Mouse (Mus musculus) liver, embryonic 13.5 days (tissue): ENCODE results near the gene Poln. TPM values are rescaled to one million over a fixed set of nuclear protein-coding genes. Genes with fewer than 3 reads are reported as not detected.

ENCODE experiments used
- ATAC-seq: fragments of 200-750 bp; cut with Nextera tagmentation; 2 replicates; pipeline ENCODE4 v1.8.0; 2017; ENCODE audit warnings: low read depth, mild to moderate bottlenecking, moderate number of reproducible peaks, moderate library complexity
- DNase-seq: peaks from one replicate; pipeline ENCODE4 v3.0.0; 2022
- H3K27ac ChIP-seq: fragments of 300-500 bp; sonication (generic); 2 replicates; pipeline ENCODE4 v1.5.1; 2015; ENCODE audit warnings: moderate library complexity, mild to moderate bottlenecking, inconsistent platforms
- H3K27me3 ChIP-seq: fragments of 300-500 bp; sonication (generic); 2 replicates; pipeline ENCODE4 v1.6.1; 2015; ENCODE audit warnings: mild to moderate bottlenecking, inconsistent platforms
- H3K36me3 ChIP-seq: fragments of 300-500 bp; sonication (generic); 2 replicates; pipeline ENCODE4 v1.6.1; 2015; ENCODE audit warnings: mild to moderate bottlenecking, inconsistent platforms
- H3K4me1 ChIP-seq: fragments of 300-500 bp; sonication (generic); replicated peaks from 2 replicates; pipeline ENCODE4 v1.6.1; 2015; ENCODE audit warnings: inconsistent platforms
- H3K4me2 ChIP-seq: fragments of 300-500 bp; sonication (generic); 2 replicates; pipeline ENCODE4 v1.6.1; 2015; ENCODE audit warnings: inconsistent platforms, mild to moderate bottlenecking, moderate library complexity
- H3K4me3 ChIP-seq: fragments of 300-500 bp; sonication (generic); replicated peaks from 2 replicates; pipeline ENCODE4 v1.5.1; 2015; ENCODE audit warnings: mild to moderate bottlenecking, inconsistent platforms
- H3K9ac ChIP-seq: fragments of 300-500 bp; sonication (generic); 2 replicates; pipeline ENCODE4 v1.6.1; 2015; ENCODE audit warnings: mild to moderate bottlenecking, inconsistent platforms
- H3K9me3 ChIP-seq: fragments of 300-500 bp; sonication (generic); replicated peaks from 2 replicates; pipeline ENCODE4 v1.6.1; 2016; ENCODE audit warnings: inconsistent platforms
- WGBS: fragments of 180-500 bp; shearing (Covaris S2); methylation state at CpG from one replicate; pipeline ENCODE4 v1.1.7; 2015; ENCODE audit not compliant: insufficient replicate concordance; 5-methylcytosine and 5-hydroxymethylcytosine counted together
- polyA plus RNA-seq: library from polyadenylated mRNA; unstranded; fragments of >200 nt; fragmentation: Nextera tagmentation; extraction: Ambion mirVana; gene quantifications from 2 replicates; pipeline ENCODE4 v1.2.1, GENCODE M21; 2015

Gene Poln
- polyA plus RNA-seq, 1 experiment from 2014 or later, result 0.97 TPM

DNA sequence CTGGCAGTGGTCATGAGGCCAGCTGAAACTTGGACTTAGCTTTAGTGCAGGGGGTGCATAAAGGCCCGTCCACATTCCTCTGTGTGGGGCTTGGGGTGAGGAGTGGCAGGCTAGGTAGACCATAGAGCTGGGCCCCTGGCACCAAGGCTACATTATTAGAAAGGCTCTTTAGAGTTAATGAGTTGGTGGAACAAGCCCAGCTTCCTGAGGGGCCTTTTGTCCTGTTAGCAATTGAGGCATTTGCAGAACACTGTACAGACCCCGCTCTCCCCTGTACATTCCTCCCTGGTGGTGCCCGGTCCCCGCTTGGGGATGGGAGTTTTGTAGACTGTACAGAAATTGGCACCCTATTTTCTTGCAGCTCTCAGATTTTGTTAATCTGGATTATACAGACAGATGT is 166.6 kb downstream of the Poln start:
- no peaks in the 10 kb centered on the region for H3K9me3 ChIP-seq
- H3K4me2 ChIP-seq, result no peak overlapping the region
- no peaks in the 10 kb centered on the region for H3K36me3 ChIP-seq
- no peak overlapping the region for H3K4me3 ChIP-seq
- H3K9ac ChIP-seq, result no peak overlapping the region
- DNase-seq, result no peak
- no peak overlapping the region for H3K27ac ChIP-seq
- no peak for ATAC-seq
- peaks cover 29% of the 10 kb centered on the region for H3K27me3 ChIP-seq
- WGBS, result 75% methylated on average over 4 of the region's 4 CpGs
- H3K4me1 ChIP-seq, result no peaks in the 10 kb centered on the region

- Histone ChIP-seq H3K9ac (no peak overlapping the region), H3K4me3 (no peak overlapping the region), H3K27ac (no peak overlapping the region), H3K27me3 (peaks cover 41% of the 10 kb centered on the region), H3K9me3 (no peaks in the 10 kb centered on the region), H3K4me1 (peaks cover 6% of the 10 kb centered on the region), H3K36me3 (no peaks in the 10 kb centered on the region), H3K4me2 (no peak overlapping the region)
- ATAC-seq (no peak), DNase-seq (no peak)
- WGBS, result 92% methylated on average over 1 of the region's 1 CpGs
Observed at GRCm38 (mm10) chr5:34001401-34001800, 167.8 kb downstream of the Poln start.

DNA sequence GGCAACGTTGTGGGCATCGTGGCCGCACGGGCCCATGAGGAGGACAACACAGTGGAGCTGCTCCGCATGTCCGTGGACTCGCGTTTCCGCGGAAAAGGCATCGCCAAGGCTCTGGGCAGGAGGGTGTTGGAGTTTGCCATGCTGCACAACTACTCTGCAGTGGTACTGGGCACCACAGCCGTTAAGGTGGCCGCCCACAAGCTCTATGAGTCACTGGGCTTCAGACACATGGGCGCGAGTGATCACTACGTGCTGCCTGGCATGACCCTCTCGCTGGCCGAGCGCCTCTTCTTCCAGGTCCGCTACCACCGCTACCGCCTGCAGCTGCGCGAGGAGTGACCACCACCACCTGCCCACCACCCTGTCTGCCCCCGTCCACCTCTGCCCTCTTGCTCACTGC is 168.4 kb downstream of the Poln start:
- Histone ChIP-seq H3K9ac (no peak overlapping the region), H3K27ac (no peak overlapping the region), H3K27me3 (peaks cover 47% of the 10 kb centered on the region), H3K4me1 (peaks cover 8% of the 10 kb centered on the region), H3K4me2 (no peak overlapping the region), H3K9me3 (no peaks in the 10 kb centered on the region), H3K4me3 (no peak overlapping the region), H3K36me3 (no peaks in the 10 kb centered on the region)
- 87% methylated on average over 25 of the region's 25 CpGs for WGBS
- ATAC-seq, result no peak
- DNase-seq, result no peak

DNA sequence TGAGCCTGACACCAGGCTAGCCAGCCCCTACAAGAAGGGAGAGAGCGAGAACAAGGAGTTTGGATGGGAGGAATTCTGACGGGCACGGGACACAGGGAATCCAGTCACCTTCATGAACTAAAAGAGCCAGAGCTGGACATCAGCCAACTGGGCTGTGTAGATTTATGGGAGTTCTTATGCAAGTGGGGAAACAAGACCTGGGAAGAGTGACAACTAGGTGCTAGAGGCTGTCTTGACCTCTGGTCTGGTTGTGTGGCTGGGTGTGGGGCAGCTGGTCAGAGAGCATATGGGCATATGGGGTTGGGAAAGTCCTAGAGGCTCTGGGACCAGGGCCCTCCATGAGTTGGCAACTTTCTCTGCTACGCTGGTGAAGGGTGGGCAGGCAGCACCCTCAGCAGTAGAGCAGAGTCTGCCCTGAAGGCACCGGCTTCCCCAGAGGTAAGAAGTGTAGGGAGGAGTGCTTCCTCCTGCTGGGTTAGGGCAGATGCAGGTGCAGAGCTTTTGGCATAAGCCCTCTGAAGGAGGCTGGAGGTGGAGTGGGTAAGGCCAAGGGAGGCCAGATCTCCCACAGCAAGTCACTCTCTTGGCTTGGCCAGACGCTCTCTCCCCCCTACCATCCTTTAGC is 169.7 kb downstream of the Poln start:
- no peak overlapping the region for H3K27ac ChIP-seq
- H3K4me3 ChIP-seq, result no peak overlapping the region
- no peak overlapping the region for H3K9ac ChIP-seq
- no peak overlapping the region for H3K4me2 ChIP-seq
- WGBS, result 60% methylated on average over 6 of the region's 6 CpGs
- no peaks in the 10 kb centered on the region for H3K9me3 ChIP-seq
- no peak for DNase-seq
- no peak for ATAC-seq
- no peaks in the 10 kb centered on the region for H3K36me3 ChIP-seq
- H3K4me1 ChIP-seq, result peaks cover 11% of the 10 kb centered on the region
- H3K27me3 ChIP-seq, result peaks cover 59% of the 10 kb centered on the region

DNA sequence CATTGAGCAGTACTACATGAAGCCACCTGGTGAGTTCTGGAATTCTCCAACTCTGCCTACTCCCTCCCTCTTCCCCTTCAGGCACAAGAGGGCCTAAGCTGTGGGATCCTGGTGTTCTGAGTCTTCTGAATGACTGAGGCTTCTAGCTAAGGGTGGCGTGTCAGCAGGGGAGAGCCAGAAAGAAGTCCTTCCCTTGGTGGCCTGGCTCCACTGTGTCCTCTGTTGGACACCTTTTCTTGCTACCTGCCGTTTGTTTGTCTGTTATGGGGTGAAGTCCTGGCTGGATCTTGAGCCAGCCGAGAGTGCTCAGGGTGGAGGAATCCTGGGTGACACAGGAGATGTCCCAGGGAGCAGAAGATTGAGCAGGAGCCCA is 170.8 kb downstream of the Poln start:
- H3K9me3 ChIP-seq, result no peaks in the 10 kb centered on the region
- H3K36me3 ChIP-seq, result no peaks in the 10 kb centered on the region
- no peak overlapping the region for H3K4me3 ChIP-seq
- DNase-seq (no peak), ATAC-seq (no peak)
- H3K4me2 ChIP-seq, result no peak overlapping the region
- no peak overlapping the region for H3K9ac ChIP-seq
- peaks cover 67% of the 10 kb centered on the region for H3K27me3 ChIP-seq
- H3K27ac ChIP-seq, result no peak overlapping the region
- WGBS, result 59% methylated on average over 3 of the region's 3 CpGs
- peaks cover 11% of the 10 kb centered on the region for H3K4me1 ChIP-seq

DNA sequence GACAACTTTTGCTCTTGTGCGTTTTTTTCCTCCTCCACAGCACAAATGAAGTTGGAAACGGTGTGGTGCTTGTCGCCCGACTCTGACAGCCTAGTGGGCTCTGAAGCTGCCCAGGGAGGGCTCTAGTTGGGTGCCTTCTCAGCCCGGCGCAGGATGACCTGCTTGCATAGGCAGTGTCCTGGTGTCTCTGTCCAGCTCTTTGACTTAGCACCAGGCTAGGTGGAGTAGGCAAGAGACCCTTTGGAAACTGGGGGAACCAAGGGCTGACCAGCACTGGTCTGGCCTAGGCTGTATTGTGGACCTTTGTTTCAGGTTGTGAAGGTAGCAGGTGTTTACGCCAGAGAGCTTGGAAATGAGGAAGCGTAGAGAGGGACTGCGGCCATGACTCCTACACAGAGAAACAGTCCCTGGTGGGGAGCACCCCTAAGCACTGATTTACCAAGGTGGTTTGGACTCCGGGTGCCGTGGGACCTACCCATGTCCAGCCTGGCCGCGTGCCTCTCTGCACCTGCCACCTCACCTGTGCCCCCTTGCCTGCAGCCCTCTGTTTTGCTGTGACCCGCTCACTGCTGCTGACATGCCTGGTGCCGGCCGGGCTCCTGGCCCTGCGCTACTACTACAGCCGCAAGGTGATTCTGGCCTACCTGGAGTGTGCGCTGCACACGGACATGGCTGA is 171.3 kb downstream of the Poln start:
- Histone ChIP-seq H3K4me3 (0 out of 2 replicates have a peak overlapping the region, but pooled peaks have one; percentile 54), H3K9me3 (no peaks in the 10 kb centered on the region), H3K4me1 (peaks cover 11% of the 10 kb centered on the region), H3K4me2 (peak overlapping the region; percentile 71; the same call in 1 of the 2 replicates), H3K27ac (no peak overlapping the region), H3K9ac (no peak overlapping the region), H3K27me3 (peaks cover 67% of the 10 kb centered on the region), H3K36me3 (no peaks in the 10 kb centered on the region)
- 56% methylated on average over 20 of the region's 20 CpGs for WGBS
- no peak for DNase-seq
- no peak for ATAC-seq

DNA sequence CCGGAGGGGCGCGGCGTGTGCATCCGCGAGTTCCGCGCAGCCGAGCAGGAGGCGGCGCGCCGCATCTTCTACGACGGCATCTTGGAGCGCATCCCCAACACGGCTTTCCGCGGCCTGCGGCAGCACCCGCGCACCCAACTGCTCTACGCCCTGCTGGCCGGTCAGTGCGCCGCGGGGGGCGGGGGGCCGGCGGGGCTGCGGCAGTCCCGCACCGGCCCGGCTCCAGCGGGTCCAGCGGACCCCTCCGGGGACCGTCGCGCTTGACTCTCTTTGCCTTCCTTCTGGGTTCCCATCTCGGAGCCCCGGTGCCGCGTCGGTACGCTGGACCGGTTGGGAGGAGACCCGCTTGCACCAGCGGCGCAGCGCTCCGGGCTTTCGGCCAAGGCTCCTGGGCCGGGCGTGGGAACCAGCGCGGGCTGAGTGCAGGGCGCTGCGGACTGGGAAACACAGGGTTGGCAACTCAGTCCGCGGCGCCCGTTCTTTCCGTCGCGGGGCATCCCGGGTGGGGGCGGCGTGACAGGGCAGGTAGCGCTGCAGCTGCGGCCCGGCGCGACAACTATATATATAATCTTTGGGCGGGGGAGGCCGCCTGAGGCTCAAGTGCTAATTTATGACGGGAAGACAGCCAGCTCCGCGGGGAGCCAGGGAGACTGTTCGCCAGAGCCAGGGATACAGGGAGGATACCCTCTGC is 172.1 kb downstream of the Poln start:
- no peak overlapping the region for H3K9ac ChIP-seq
- no peak overlapping the region for H3K27ac ChIP-seq
- H3K4me1 ChIP-seq, result peaks cover 11% of the 10 kb centered on the region
- 2% methylated on average over 80 of the region's 80 CpGs for WGBS
- no peaks in the 10 kb centered on the region for H3K36me3 ChIP-seq
- peaks cover 67% of the 10 kb centered on the region for H3K27me3 ChIP-seq
- DNase-seq (no peak), ATAC-seq (no peak)
- peak overlapping the region; percentile 54 for H3K4me3 ChIP-seq
- H3K4me2 ChIP-seq, result peak overlapping the region; percentile 71
- no peaks in the 10 kb centered on the region for H3K9me3 ChIP-seq

GRCm38 (mm10) chr5:33996694-33997045 is 172.6 kb downstream of the Poln start:
- under 1% methylated on average over 55 of the region's 55 CpGs for WGBS
- Histone ChIP-seq H3K27me3 (peaks cover 67% of the 10 kb centered on the region), H3K27ac (no peak overlapping the region), H3K4me3 (peak overlapping the region; percentile 54), H3K4me2 (peak overlapping the region; percentile 71), H3K9ac (no peak overlapping the region), H3K9me3 (no peaks in the 10 kb centered on the region), H3K4me1 (peaks cover 11% of the 10 kb centered on the region), H3K36me3 (no peaks in the 10 kb centered on the region)
- DNase-seq (no peak), ATAC-seq (no peak)

GRCm38 (mm10) chr5:33995843-33996693 is 173.2 kb downstream of the Poln start, which contains the start of gene Nat8l:
TSS of gene Nat8l (plus strand) at chr5:33995984.
- DNase-seq (no peak), ATAC-seq (0 out of 2 replicates have a peak, but pooled peaks have one; percentile 26)
- H3K36me3 ChIP-seq, result no peaks in the 10 kb centered on the region
- peaks cover 11% of the 10 kb centered on the region for H3K4me1 ChIP-seq
- no peak within 1 kb of the TSS for H3K9ac ChIP-seq
- no peaks in the 10 kb centered on the region for H3K9me3 ChIP-seq
- under 1% methylated on average over 90 of the region's 90 CpGs for WGBS
- no peak within 1 kb of the TSS for H3K27ac ChIP-seq
- peak within 1 kb of the TSS; percentile 54 for H3K4me3 ChIP-seq
- H3K27me3 ChIP-seq, result peaks cover 67% of the 10 kb centered on the region
- peak within 1 kb of the TSS; percentile 71 for H3K4me2 ChIP-seq

DNA sequence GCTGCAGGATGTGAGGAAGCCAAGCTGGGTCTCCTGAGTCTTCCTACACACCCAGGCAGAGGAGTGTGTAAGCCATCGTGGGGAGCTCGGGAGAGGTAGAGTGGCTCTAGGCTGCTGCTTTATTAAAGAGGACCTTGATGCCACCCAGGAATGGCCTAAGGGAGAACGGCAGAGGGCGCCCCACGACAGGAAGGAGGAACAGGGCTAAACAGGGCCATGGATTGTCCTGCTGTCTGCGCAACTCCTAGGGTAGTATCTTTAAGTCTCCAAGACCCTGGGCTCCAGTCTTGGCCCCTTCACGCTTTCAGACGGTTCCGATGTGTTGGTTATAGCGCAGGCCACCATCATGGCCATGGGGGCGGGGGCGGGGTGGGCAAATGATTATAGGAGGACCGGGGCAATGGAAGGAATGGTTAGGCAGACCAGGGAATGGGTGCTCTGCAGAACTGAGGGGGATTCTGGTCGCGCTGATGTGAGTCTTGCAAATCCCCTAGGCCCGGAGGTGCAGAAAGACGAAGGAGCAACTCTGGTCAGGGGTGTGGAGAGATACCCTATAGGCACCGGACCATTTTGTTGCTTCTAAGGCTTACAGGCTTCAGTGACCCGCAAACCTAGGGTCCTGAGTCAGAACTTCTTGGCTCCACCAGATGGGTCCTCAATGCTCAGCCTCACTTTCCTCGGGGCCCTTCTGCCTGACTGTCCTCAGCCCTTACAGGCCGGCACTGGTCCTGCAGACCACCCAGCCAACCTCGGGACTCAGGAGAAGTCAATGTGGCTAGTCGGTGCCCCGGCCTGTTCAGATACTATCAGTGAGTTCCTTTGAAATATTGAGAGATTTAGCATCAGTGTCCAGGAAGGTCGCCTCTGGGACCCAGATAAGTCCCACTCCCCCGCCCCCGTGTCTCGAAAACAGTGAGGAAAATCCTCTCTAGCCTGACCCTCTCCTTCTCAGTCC is 174.3 kb downstream of the Poln start:
- H3K4me2 ChIP-seq, result peak overlapping the region; percentile 71
- 33% methylated on average over 28 of the region's 28 CpGs for WGBS

More for the DNA sequence above, 174.3 kb downstream of the Poln start:
- Histone ChIP-seq H3K27me3 (peaks cover 61% of the 10 kb centered on the region), H3K36me3 (no peaks in the 10 kb centered on the region), H3K4me3 (peak overlapping the region; percentile 54; the same call in 1 of the 2 replicates), H3K9me3 (no peaks in the 10 kb centered on the region), H3K27ac (no peak overlapping the region), H3K4me1 (peaks cover 11% of the 10 kb centered on the region), H3K9ac (no peak overlapping the region)
- DNase-seq (no peak), ATAC-seq (no peak)
